Mouse (Mus musculus) heart, adult 2 months (tissue): Measurements from ENCODE around the gene Pold1.

ENCODE experiments used
- CTCF ChIP-seq: fragments of 200-600 bp; IDR thresholded peaks from 2 replicates; pipeline ENCODE4 v1.8.1; 2022; ENCODE audit warnings: antibody characterized with exemption, mild to moderate bottlenecking, moderate library complexity
- POLR2A ChIP-seq: fragments of 200-500 bp; IDR thresholded peaks from 2 replicates; pipeline ENCODE4 v1.6.1; 2011; ENCODE audit warnings: mild to moderate bottlenecking, low read depth, low read length, control low read depth; ENCODE audit not compliant: insufficient read depth

- TF ChIP-seq CTCF (no peak), POLR2A (no peak)
Observed at GRCm38 (mm10) chr7:44500046-44500445, 48.6 kb downstream of the Pold1 start.
